Mouse (Mus musculus) MEL (cell line): ENCODE measurements around the gene Med21.

Experiments
- CTCF ChIP-seq, 3 experiments: IDR thresholded peaks in 2 of 3; conservative IDR thresholded peaks in 1 of 3; 2 replicates each; pipeline ENCODE4 v1.5.1; 2011 to 2012; ENCODE audit warnings: low read length in 3 of 3, low read depth in 2 of 3, mild to moderate bottlenecking in 2 of 3, improper control_type of control experiment in 1 of 3, inconsistent platforms in 1 of 3, mixed read lengths in 1 of 3, moderate library complexity in 1 of 3; ENCODE audit not compliant: control insufficient read depth in 1 of 3, insufficient read depth in 1 of 3, poor library complexity in 1 of 3, severe bottlenecking in 1 of 3
- ELF1 ChIP-seq: IDR thresholded peaks from 2 replicates; pipeline ENCODE4 v1.6.1; 2014; ENCODE audit warnings: low read depth, mild to moderate bottlenecking, inconsistent platforms, low read length, improper control_type of control experiment, moderate library complexity
- EP300 ChIP-seq, 2 experiments: IDR thresholded peaks; 2 replicates each; pipeline ENCODE4 v1.6.1; 2011; ENCODE audit warnings: improper control_type of control experiment in 2 of 2, low read length in 2 of 2, low read depth in 1 of 2, mild to moderate bottlenecking in 1 of 2
- MAX ChIP-seq: IDR thresholded peaks from 2 replicates; pipeline ENCODE4 v1.6.1; 2011; ENCODE audit warnings: low read length, improper control_type of control experiment
- MAZ ChIP-seq: IDR thresholded peaks from 2 replicates; pipeline ENCODE4 v1.6.1; 2012; ENCODE audit warnings: low read depth, mild to moderate bottlenecking, inconsistent platforms, low read length, improper control_type of control experiment
- POLR2A ChIP-seq, 2 experiments: IDR thresholded peaks; 2 replicates each; pipeline ENCODE4 v1.6.1; 2011 to 2012; ENCODE audit warnings: low read length in 2 of 2, mild to moderate bottlenecking in 2 of 2, control low read depth in 1 of 2, improper control_type of control experiment in 1 of 2, low read depth in 1 of 2, moderate library complexity in 1 of 2; ENCODE audit not compliant: control insufficient read depth in 1 of 2, insufficient read depth in 1 of 2, poor library complexity in 1 of 2
- POLR2AphosphoS2 ChIP-seq: IDR thresholded peaks from 2 replicates; pipeline ENCODE4 v1.6.1; 2011; ENCODE audit warnings: low read length, improper control_type of control experiment
- POLR2AphosphoS5 ChIP-seq: IDR thresholded peaks from 2 replicates; pipeline ENCODE4 v1.6.1; 2012; ENCODE audit warnings: low read depth, borderline replicate concordance, mild to moderate bottlenecking, inconsistent platforms, low read length, moderate library complexity, mixed read lengths
- RAD21 ChIP-seq: IDR thresholded peaks from 2 replicates; pipeline ENCODE4 v1.6.1; 2011; ENCODE audit warnings: mild to moderate bottlenecking, low read depth, low read length, improper control_type of control experiment
- SMC3 ChIP-seq: IDR thresholded peaks from 2 replicates; pipeline ENCODE4 v1.6.1; 2011; ENCODE audit warnings: low read depth, low read length, improper control_type of control experiment
- UBTF ChIP-seq: IDR thresholded peaks from 2 replicates; pipeline ENCODE4 v1.6.1; 2012; ENCODE audit warnings: low read depth, mild to moderate bottlenecking, inconsistent platforms, low read length, improper control_type of control experiment, moderate library complexity, borderline replicate concordance; ENCODE audit not compliant: insufficient read depth
- USF1 ChIP-seq: IDR thresholded peaks from 2 replicates; pipeline ENCODE4 v1.6.1; 2014; ENCODE audit warnings: low read depth, mild to moderate bottlenecking, inconsistent platforms, low read length, improper control_type of control experiment, moderate library complexity
- USF2 ChIP-seq, 2 experiments: IDR thresholded peaks; 2 replicates each; pipeline ENCODE4 v1.6.1; 2011 to 2012; ENCODE audit warnings: improper control_type of control experiment in 2 of 2, low read length in 2 of 2, borderline replicate concordance in 1 of 2, inconsistent platforms in 1 of 2, low read depth in 1 of 2, mild to moderate bottlenecking in 1 of 2; ENCODE audit not compliant: insufficient read depth in 1 of 2
- ZC3H11A ChIP-seq: IDR thresholded peaks from 2 replicates; pipeline ENCODE4 v1.6.1; 2012; ENCODE audit warnings: low read depth, mild to moderate bottlenecking, inconsistent platforms, low read length, improper control_type of control experiment

DNA sequence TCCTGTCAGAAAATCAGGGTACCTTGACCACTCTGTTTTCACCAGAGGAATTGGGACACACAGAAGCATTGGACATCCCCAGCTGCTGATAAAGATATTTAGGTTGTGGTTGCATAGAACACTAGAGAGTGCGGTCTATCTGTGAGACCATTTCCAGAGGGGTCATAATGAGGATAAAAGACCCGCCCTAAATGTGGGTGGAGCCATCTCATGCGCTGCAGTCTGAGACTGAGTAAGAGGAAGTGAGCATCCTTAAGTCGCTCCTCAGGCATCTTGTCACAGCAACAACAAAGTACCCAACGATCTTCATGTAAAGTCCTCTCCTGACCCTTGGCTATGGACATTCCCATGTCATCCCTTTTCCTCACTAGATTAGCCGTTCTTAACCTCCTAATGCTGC lies 24.5 kb downstream of the Med21 start:
- TF ChIP-seq POLR2AphosphoS2 (no peak), CTCF (IDR thresholded peaks at IDR 0.05 in 2 of 3, conservative IDR thresholded peaks at IDR 0.05 in 1 of 3; ENCODE audit: control insufficient read depth in 1 of 3, insufficient read depth in 1 of 3, low read depth in 2 of 3, low read length in 3 of 3, poor library complexity in 1 of 3, severe bottlenecking in 1 of 3) (no peak), EP300 (IDR thresholded peaks at IDR 0.05; ENCODE audit: low read depth in 1 of 2, low read length in 2 of 2) (no peak), POLR2A (IDR thresholded peaks at IDR 0.05; ENCODE audit: control insufficient read depth in 1 of 2, insufficient read depth in 1 of 2, low read depth in 1 of 2, low read length in 2 of 2, poor library complexity in 1 of 2) (no peak), ELF1 (no peak), POLR2AphosphoS5 (no peak), MAZ (no peak), RAD21 (no peak), UBTF (no peak), USF2 (IDR thresholded peaks at IDR 0.05; ENCODE audit: borderline replicate concordance in 1 of 2, insufficient read depth in 1 of 2, low read depth in 1 of 2, low read length in 2 of 2) (no peak), USF1 (no peak), MAX (no peak), ZC3H11A (no peak), SMC3 (no peak)
